Mouse (Mus musculus) small intestine, adult 2 months (tissue): ENCODE results near the gene Mdga1.

Experiments used
- CTCF ChIP-seq: fragments of 200-500 bp; IDR thresholded peaks from 2 replicates; pipeline ENCODE4 v1.5.1; 2012; ENCODE audit warnings: low read depth, mild to moderate bottlenecking, control low read depth, inconsistent platforms, low read length, moderate library complexity, mixed read lengths; ENCODE audit not compliant: insufficient replicate concordance, insufficient read length; ENCODE audit errors: extremely low read depth
- POLR2A ChIP-seq: fragments of 200-500 bp; IDR thresholded peaks from 2 replicates; pipeline ENCODE4 v1.6.1; 2012; ENCODE audit warnings: low read depth, mild to moderate bottlenecking, control low read depth, inconsistent platforms, low read length, moderate library complexity

DNA sequence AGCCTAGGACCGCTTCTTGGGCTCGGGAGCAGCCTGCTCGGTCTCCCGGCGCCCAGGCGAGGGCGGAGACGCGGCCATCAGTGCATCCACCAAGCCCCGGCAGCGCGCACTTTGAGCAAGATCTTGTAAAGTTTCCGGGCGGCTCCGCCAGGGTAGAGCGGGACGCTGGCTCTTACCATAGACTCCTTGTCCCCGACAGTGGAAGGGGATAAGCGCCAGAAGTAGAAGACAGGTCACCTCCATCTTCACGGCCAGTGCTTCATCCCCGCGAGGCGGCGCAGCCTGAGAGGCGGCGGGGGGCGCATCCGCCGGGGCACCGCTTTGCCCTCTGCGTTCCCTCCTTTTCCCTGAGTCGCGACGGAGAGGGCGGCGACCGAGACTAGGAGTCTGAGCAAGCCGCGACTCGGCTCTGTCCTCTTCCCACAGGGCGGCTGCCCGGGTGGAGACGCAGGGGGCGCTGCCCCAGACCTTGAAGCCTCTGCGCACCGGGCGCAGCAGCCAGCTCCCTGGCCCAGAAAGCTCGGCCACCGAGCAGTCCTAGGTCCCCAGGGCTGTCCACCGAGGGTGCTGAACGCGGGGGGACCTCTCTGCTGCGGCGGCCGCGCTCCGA lies 82.5 kb downstream of the Mdga1 start:
- no peak for TF ChIP-seq POLR2A
- TF ChIP-seq CTCF: no peak
